Mouse (Mus musculus) adrenal gland, postnatal 25 days (tissue): ENCODE results near the gene Lrmda. TPM values are rescaled to one million over a fixed set of nuclear protein-coding genes. Genes with fewer than 3 reads are reported as not detected.
A peak's percentile ranks its signal among the peaks of the same experiment; 100 is the strongest.

Experiments
- DNase-seq: peaks from one replicate; pipeline ENCODE4 v3.0.0; 2021; ENCODE audit warnings: mixed read lengths
- total RNA-seq: library from RNA; stranded (reverse); gene quantifications from 2 replicates; pipeline ENCODE4 v1.2.3, GENCODE M21; 2021

Lrmda gene
- total RNA-seq, 1 experiment from 2014 or later = 5.6 TPM

DNA sequence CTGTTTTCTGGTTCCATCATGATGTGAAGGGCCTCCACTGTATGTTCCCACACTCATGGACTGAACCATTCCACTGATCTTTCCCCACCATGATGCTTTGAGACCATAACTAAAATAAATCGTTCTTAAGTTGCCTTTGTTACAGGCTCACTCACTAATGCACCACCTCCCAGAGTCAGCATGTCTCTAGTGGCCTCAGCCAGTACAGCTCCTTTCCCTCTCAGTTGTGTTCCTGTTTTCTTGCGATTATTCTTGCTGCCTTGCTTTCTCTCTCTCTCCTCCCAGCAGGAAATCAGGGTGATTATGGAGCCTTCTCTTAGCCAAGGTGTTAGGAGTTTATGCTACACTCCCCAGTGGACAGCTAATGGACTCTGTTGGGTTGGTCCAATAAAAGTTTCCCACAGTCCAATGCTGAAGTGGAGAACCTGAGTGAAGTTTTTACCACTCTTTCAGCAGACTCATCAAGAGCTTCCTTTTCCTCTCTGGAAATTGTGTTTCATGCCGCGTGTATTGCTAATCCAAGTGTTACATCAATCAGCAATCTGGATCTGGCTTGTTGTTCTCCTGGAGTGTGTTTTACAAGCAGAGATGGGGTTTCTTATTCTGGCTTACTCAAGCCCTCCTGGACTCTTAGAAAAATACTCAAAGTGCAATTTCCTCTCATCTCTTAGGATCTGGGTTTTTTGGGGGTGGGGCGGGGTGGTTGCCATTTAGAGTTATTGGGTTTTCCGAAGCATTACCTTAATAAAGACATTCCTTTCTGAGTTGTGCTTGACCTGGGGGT lies 490.4 kb downstream of the Lrmda start:
- no peak for DNase-seq

DNA sequence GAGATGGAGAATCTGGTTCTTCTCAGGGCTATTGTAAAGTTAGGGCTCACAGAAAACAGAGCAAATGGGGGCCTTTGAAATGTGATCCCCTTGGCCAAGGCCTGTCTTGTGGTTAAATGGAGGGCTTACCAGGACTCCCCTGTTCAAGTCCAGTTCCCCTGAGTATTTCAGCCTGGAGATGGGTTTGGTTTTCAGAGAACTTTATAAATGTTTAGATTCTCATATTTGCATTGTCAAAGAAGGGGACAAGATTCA lies 490.9 kb downstream of the Lrmda start:
- DNase-seq = no peak

DNA sequence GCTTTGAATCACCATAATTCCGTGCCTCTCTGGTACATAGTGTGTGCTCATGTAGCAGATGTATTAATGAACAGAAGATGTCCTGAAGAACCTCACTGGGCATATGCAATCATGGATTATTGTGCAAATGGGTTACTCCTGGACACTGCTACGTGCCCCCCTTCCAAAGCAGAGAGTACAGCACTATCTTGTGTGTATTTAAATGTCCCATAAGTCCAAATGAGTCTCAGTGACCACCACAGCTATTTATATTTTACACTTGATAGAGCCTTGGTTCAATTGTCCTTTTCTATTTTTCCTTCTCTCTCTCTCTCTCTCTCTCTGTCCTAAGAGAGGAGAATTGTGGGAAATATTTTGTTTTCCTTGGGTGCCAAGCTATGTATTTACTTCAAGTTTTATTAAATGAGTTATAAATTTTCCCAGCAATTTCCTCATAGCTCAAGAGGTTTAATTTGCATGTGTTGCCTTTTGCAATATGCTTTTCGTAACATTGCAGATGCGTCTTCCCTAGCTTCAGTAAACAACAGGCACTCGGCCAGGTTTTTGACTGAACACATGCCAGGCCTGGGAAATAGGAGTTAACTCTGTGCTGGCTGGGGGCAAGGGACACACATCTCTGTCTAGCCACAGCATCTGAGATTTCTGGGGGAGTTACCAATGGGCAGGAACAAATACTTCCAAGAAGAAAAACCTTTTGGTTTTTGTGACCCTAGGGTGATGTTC lies 495.0 kb downstream of the Lrmda start:
- peak; percentile 30 for DNase-seq

DNA sequence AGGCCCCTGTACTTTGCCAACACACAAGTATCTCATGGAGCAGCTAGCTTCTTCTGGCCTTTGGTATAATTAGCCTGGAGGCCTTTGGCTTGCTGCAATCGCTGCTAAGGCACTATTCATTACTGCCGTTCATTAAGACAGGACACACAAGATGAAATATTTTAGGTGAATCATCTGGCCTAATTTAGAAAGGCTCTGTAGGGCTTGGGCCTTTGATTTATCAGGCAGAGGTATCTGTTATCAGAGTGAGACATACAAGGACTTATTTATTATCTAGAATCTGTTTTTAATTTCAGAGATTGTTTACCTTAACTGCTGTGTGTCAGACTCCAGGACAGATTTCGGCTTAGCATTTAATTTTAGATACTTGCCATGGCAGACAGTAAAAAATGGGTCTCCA lies 511.2 kb downstream of the Lrmda start:
- no peak for DNase-seq

DNA sequence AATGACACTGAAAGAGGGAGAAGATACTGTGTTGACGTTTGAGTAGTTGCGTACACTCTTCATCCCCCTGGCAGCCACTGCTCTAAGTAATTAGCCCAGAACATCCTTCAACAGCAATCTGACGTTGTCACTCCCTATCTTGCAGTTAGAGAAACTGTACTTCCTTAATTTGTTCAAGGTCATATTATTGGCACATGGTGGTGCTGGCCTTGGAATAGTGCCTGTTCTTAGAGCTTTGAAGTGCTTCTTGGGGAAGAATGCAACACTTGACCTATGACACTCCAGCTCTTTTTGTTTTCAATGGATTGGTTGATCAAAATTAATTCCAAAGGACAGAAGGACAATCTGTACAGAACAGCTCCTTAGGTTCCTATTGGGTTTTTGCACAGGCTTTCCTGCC lies 514.0 kb downstream of the Lrmda start:
- DNase-seq = no peak

DNA sequence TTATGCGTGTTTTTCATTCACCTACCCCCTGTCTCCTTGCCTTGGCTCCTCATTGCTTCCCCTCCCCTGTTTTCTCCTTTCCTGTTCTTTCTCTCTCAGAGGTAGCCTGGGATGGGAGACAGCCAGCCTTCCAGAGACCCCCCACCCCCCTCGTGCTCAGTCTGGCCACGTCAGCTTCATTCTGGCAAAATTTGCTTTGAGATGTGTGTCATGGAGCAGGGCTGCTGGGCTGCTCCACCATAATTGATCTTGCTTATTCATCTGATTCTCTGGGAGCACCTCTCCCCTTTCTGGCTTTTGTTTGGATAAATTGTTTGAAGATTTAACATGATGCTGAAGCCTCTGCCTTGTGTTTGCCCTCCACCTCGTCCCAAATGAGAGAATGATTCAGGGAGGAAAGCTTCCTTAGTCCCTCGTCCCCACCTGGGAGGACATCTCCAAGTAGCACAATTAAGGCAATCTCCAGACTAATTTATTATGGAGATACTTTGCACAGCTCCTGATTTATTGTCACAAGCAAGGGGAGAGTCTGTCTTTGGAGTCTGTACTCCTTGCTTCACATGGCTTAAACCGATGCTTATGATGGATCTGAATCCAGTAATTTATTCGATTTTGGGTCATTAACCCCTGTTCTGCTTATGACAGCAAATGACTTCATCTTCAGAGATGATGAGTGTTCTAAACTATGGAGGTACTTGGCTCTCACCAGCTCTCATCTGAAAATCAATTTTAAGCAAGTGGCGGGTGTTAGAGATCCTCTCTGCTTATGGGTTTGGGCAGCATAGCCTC lies 526.6 kb downstream of the Lrmda start:
- no peak for DNase-seq

DNA sequence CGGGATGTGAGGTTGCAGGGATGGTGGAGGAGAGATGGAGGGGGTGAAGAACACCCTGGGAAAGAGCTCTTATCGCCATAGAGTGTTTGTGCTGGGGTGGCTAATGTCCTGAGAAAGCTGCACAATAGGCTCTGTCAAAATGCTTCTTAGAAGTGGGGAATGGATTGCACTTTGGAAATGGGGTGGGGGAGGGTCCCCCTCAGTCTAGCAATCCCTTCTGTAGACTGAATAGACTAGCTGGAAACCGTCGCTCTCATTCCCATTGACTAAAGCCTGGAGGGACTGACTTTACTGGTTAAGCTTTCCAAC lies 527.1 kb downstream of the Lrmda start:
- DNase-seq = no peak

DNA sequence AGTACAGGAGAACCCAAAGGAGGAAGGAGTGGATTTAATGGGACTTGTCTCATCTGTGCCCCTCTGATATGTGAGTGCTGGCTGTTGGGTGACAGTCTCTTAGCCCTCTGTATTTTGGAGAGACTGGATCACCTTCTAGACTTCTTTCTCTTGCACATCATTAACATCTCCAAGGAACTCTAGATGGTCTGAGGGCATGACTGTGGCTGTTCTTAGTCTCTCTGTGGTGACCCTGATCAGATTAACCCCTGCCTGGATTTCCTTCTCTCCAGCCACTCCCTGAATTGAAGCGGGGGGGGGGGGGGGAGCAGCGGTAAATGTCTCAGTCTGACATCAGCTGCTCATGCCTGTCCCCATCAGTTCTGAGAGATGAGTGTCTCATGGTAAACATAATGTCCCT lies 528.8 kb downstream of the Lrmda start:
- DNase-seq = no peak

DNA sequence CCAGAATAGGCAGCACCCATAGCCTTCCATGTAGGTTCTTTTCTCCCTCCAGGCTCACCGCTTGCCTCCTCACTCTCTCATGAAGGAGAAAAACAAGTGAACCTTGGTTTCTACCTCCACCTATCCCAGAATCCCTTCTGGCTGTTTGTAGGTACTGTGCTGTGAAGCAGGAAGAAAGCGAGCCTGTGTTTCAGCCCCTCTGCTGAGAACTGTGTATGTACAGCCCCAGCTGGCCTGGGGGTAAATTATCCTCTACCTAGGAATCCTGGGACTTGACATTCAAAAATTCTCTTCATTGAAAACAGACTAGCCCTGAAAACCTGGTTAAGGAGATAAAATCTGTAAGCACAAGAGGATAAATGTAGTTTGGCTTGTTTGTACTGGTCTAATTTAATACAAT lies 529.7 kb downstream of the Lrmda start:
- no peak for DNase-seq

DNA sequence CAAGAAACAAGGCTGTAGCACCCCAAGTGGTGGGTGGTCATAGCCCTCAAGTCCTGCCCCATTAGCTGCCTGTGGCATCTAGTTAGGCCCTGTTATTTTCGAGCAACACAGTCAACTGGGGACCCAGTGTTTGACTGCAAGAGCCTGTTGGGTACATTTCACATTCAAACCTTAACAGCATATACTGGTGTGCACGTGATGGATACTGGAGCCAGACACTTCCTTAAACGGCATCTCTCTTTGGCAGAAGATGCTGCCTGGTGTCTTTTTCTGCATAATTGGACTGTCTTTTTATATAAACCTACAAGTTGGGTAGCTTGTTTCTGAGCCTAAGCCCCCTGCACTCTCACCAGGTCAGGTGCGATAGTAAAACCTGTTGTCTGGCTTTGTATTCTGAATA lies 532.8 kb downstream of the Lrmda start:
- DNase-seq = no peak

DNA sequence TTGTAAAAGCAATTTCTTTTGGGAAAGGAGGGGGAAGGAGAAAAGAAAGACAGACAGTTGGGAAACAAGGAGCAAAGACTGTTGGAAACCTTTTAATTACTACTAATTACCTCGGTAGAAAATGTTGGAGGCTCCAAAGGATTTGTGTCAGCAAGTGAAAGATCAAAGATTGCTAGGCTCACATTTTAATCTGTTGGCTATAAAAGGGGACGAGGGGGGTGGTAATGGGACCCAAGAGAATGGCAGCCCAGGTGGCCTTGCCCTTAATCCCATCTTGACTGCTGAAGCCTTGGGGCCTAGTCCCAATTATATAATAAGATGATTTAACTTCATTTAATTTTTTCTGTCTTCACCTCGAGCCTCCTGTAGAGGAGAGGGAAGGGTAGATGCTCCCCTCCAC lies 533.3 kb downstream of the Lrmda start:
- no peak for DNase-seq

DNA sequence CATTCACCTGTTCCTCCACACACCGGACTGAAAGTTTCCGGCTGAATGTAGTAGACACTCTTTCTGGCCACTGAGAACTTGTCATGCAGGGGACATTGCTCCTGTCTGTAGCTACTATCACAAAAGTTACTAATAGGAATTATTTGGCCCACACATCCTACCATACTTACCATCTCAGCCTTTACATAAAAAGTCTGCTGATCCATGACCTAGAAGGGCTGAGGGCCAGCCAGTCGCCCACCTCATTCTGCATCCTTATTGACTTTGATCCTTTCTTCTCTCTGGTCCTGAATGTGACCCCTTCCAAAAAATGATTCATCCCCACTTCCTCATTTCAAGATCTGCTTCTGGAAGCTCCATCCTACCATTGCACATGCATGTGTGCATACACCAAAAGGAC lies 534.2 kb downstream of the Lrmda start:
- no peak for DNase-seq

DNA sequence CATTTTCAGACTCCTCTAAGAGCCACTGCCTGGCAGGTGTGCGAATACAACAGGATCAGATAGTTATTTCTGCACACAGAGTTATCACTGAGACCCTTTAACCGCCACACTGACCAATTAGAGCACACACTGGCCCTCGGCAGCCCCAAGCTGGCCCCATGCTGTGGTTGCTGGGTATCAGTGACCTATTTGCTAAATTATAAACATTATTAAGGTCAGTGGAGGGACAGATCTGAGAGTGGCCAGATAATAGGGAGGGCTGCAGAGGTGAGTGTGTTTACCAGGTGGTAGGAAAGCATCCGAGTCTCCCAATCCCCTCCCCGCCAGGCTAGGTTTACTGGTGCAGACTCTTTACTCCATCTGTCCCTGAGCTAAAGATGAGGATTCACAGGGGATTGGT lies 553.0 kb downstream of the Lrmda start:
- DNase-seq = no peak

DNA sequence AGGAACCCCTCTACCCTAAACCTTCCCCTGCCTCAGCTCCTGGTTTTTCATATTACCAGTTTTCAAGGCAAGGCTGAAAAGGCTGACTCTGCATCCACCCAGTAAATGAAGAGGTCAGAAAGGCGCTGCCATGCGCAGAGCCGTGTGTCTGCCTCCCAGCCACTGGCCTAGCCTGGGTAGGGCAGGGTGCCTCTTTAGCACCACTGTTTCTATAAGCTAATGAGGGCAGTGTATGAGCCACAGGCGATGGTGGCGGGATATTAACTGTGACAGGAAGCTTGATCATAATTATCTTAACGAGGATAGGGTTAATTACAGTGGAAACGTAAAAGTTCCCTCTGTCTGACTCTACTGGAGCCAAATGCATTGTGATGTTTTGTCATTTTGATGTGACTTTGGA lies 554.1 kb downstream of the Lrmda start:
- no peak for DNase-seq

DNA sequence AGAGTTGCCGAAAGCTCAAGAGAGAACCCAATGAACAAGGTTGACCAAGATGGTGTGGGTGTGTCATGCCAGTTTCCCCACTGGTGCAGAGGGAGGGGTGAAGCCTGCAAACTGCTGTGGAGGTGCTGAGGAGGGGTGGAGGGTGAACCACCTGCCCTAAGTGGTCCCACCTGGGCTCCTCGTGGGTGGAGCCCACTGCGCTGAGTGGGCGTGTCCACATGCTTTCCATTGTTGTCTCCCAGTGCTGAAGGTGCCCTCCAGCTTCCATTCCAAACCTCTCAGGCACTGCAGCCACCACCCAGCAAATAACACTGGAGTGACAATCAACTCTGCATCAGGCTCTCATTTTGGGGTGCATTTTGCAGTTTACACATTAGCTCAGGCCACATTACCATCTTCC lies 554.5 kb downstream of the Lrmda start:
- no peak for DNase-seq

DNA sequence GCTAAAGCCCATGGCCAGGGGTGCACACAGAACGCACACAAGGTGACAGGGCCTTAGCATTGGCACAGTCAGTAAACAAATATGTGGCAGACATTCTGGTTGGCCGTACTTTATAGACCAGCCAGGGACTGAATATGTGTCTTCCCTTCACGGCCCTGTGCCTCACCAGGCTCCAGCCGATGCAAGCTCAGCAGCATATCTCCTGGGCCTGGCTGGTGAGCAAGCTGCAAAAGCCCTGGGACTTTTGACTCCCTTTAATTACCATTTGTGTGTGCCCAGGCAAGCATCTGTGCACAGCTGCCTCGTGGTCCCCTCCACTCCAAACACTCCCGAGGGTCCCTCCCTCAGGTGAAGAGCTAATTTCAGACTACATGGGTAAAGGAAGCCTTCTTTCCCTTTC lies 556.9 kb downstream of the Lrmda start:
- no peak for DNase-seq

DNA sequence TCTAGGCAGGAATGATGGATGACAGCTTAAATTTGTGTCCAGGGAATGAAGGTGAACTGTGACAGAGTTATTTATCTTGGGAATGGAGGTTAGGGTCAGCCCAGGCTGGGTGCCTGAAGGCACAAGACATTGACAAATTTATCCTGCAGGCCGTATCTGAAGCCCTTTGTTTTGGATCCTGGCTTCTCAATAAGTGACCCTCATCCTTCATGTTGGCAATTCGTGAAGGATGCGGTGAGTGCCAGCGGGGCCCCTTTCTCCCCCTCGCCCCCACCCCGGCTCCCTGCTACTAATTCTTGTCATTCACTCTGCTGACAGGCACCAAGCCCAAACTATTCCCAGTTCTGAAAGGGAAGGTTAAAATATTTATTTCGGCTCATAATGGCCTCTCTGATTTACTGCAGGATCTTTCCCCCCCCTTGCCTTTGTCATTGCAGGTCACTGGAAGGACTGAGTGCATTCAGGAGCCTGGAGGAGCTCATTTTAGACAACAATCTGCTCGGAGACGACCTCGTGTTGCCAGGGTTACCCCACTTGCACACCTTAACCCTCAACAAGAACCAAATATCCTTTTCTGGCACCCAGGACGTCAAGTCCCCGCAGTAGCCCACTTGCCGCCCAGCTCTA lies 558.0 kb downstream of the Lrmda start:
- peak; percentile 3 for DNase-seq

DNA sequence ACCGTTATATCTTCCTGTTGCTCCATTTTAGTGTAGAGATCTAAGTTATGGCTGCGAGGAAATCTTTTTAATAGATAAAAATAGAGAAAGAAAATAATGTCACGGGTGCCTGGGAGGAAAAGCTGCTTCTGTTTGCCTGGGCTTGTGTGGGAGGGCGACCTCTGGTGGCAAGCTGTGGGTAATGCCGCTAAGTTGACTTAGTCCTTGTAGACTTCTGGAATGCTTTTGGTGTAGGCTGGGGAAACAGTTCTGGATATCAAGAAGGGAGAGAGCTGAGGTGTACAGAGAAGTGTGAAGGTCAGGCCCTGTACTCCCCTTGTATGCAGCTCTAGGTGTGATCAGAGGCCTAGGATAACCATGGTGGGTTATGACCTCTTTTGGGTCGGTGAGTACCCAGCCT lies 558.7 kb downstream of the Lrmda start:
- peak; percentile 89 for DNase-seq

DNA sequence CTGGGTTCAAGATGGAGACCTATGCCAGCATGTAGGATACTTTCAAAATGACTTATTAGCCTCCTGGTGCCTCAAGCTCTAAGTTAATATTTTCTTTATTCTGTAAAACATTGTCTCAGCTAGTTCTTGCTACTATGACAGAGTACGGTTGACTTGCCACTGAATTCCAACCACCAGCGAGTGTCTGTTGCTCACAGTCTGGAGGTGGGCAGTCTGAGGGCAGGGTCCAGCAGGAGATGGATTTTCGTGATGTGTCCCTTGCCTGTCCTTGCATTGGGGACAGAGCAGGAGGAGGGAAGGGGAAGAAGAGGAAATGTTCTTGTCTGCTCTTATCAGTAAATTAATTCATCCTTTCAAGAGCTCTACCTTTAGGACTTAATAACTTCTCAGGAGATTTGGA lies 559.5 kb downstream of the Lrmda start:
- no peak for DNase-seq

DNA sequence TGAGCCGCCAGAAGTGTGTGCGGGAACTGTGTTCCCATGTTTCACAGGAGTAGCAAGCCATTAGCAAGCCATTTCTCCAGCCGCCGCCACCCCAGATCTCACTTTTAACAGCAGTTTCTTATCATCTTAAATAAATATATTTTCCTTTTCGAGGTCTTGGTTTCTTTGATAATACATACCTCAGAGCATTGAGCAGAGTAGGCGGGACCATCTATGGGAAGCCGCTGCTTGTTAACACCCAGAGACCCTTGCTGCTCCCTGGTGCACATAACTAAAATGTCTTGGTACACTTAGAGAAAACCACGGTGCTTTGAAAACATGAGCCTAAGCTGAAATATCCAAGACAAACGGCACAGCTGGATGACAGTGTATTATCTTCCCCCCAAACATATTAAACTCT lies 562.6 kb downstream of the Lrmda start:
- no peak for DNase-seq

DNA sequence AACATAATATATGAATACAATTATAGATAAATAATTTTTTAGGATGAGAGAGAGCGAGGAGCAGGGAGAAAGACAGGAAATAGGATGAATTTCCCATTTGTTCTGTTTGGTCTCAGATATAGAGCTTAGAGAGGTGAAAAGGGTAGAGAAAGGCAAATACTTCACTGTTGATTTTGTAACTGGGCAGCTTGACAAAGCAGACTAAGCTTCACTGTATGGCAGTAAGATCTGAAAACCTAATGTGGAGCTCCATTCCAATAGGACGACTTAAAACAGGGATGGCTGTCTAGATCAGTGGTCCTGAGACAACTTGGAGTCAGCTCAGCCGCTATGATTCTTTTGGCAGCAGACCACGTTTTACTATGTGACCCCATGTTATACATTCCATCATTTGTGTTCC lies 566.8 kb downstream of the Lrmda start:
- no peak for DNase-seq

DNA sequence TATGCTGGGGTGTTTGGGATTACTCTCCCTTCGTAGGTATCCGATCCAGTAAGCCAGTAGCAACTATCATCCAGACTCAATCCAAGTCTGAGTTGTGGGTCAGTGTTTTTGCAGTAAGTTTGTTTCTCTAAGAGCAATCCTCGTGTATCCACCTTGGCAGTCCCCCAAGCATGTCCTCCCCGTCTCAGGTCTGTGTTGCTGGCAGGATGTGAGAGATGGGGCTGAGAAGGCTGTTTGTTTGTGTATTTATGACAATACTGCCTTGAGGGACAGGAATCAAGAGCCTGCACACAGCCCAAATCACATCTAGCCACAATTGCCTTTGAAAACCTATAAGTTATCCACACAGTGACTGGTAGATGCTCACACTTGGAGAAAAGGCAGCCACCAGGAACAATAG lies 567.3 kb downstream of the Lrmda start:
- DNase-seq = no peak

DNA sequence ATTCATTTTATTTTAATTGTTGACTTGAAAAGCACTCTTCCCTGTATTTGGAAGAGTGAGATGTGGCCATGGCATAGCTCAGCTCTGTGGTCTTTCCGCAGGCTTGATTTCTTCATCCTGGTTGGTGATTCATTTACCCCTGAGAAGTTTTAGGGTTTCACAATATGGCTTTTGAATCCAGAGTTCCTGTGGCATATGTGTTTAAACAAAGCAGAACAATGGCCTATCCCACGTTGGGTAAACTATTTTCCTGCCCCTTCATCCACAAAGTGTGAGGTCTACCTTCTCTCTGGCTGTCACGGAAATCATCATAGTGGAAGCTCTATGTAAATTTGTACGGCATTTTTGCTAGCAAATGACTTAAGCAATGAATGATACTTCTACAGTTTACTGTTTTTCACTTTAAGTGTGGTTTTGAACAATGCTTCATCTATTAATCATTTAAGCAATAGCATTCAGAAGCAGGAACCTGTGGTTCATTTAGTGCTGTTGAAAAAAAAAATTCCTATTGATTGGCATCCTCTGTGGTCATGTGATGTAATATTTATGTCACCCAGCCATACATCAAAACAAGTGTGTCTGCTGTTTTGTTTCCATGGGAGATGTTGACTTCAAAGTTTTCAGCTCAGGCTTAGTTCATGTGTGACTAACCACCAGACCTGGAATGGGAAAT lies 567.9 kb downstream of the Lrmda start:
- no peak for DNase-seq
